Mouse (Mus musculus): Measurements from ENCODE around the gene Fscn2.
A peak's percentile ranks its signal among the peaks of the same experiment; 100 is the strongest.

Fscn2 gene

GRCm38 (mm10) chr11:120357791-120358401 lies 3.4 kb upstream of the Fscn2 start:
- DNase-seq (ENCODE audit: low read depth, low spot score): peak; percentile 64

- DNase-seq (ENCODE audit: low read depth, low spot score): no peak
These were observed 1.9 kb upstream of the Fscn2 start for GRCm38 (mm10) chr11:120359391-120359790.

GRCm38 (mm10) chr11:120360062-120360461 lies 1.3 kb upstream of the Fscn2 start:
- no peak for DNase-seq (ENCODE audit: low read depth, low spot score)

DNA sequence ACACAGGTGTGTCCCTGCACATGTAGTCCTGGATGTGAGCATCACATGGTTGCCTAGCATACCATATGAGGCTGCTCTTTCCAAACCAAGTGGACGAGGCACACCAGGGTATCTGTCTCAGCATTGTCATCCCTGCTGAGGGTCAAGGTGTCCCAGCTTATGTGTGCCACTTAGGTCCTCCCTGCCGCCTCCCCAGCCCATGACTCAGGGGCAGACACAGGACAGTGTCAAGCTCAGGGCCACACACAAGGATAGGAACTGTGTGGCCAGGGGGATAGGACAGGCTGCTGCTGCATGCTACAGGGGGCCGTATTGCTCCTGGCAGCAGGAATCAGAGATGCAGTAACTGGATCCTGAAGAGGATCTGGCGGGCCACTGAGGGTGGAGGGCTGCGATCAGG lies 579 bp upstream of the Fscn2 start:
- DNase-seq (ENCODE audit: low read depth, low spot score): no peak

- DNase-seq (ENCODE audit: low read depth, low spot score): no peak
These were observed 1.6 kb downstream of the Fscn2 start for GRCm38 (mm10) chr11:120362891-120363290.

DNA sequence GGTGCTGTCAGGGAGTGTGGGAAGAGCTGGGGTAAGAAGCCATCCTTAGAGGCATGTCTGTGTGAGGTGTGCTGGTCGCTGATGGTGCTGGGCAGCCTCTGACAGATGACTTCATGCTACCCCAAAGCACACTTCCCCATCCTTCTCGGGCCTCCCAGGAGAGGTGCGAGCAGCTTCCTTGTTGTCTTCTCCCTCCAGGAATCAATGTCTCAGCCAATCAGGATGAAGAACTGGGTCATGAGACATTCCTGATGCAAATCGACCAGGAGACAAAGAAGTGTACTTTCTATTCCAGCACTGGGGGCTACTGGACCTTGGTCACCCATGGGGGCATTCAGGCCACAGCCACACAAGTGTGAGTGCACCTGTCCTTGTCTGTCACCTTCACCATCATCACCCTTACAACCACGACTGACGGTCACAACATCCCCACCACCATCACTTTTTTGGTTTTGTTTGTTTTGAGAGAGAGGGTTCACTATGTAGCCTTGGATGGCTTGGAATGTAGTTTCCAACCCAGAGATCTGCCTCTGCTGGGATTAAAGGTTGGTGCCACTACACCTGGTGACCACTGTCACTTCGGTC lies 5.2 kb downstream of the Fscn2 start:
- no peak for DNase-seq (ENCODE audit: low read depth, low spot score)

GRCm38 (mm10) chr11:120369656-120370055 lies 8.3 kb downstream of the Fscn2 start:
- no peak for DNase-seq (ENCODE audit: low read depth, low spot score)

- DNase-seq (ENCODE audit: low read depth, low spot score): no peak
These were observed 11.7 kb downstream of the Fscn2 start for GRCm38 (mm10) chr11:120373025-120373424.

DNA sequence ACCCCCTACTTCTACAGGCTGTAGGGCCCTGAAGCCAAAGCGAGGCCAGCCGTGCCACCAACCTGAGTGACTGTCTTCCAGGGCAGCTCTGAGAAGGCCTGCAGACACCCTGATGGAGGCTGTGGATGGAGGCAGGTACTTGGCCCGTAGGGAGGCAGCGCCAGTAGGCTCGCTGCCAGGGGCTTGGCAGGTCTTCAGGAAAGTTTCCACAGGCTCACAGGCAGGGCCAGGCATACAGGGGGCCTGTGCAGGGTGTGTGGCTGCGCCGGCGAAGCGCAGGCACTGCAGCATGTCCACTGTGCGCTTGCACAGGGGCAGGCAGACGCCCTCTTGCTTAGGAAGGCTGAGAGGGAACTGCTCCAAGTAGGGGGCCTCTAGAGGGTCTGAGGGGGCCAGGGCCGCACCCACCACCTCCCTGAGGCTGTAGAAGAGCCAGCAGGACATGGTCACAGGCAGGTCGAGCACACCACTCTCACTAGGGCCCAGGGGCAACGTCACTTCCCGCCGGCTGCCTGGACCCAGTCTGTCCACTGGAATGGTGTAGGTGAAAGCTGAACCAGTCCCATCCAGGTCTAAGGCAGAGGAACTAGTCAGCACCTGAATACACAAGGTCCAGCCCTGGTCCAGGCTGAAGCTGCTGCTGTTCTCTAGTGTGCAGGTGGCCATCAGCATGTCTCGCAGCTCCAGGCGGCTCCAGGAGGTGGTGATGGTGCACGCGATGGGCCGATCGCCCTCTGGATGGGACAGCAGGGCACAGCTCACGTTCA lies 12.7 kb downstream of the Fscn2 start:
- no peak for DNase-seq (ENCODE audit: low read depth, low spot score)

DNA sequence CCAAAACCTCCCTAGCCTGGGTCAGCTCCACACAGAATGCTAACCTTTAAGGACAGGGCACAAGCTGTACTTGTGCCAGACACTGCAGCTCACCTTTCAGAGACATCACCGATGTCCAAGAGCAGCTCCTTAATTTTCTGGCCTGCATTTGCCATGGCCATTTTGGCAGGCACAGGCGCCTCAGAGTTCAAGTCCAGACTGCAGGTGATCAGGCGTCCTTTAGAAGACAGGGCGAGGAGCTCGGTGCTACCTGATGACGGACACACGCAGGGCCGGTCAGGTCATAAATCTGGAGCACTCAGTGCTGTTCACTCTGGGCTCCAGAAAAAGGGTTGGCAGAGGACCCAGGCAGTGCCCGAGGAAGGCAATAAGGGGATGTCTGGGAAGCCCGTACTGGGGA lies 14.0 kb downstream of the Fscn2 start:
- no peak for DNase-seq (ENCODE audit: low read depth, low spot score)

- DNase-seq (ENCODE audit: low read depth, low spot score): no peak
These were observed 15.2 kb downstream of the Fscn2 start for GRCm38 (mm10) chr11:120376302-120377160.

GRCm38 (mm10) chr11:120377337-120377736 lies 16.0 kb downstream of the Fscn2 start:
- DNase-seq (ENCODE audit: low read depth, low spot score): no peak

- no peak for DNase-seq (ENCODE audit: low read depth, low spot score)
These were observed 16.8 kb downstream of the Fscn2 start for GRCm38 (mm10) chr11:120378031-120378610.

GRCm38 (mm10) chr11:120378611-120379540 lies 17.5 kb downstream of the Fscn2 start, which contains the start of gene Faap100:
Gene Faap100 (minus strand): TSS chr11:120378764.
- DNase-seq (ENCODE audit: low read depth, low spot score): peak; percentile 76

DNA sequence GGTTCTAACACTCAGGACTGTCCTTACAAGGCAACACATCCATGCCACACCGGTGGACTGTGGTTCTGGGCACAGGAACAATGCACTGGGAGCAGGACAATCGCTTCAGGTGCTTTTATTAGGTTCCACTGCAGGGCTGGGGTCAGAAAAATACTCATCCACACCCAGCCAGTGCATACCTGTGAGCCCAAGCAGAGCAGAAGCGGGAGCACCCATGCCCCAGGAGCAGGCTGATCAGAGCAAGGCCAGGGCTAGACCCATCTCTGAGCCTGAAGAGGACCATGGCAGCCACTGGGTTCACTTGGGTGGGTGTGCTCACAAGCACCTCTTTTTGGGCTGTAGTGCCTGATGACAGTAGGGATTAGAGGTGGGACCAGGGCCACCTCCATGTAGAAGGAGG lies 18.9 kb downstream of the Fscn2 start:
- DNase-seq (ENCODE audit: low read depth, low spot score): no peak

DNA sequence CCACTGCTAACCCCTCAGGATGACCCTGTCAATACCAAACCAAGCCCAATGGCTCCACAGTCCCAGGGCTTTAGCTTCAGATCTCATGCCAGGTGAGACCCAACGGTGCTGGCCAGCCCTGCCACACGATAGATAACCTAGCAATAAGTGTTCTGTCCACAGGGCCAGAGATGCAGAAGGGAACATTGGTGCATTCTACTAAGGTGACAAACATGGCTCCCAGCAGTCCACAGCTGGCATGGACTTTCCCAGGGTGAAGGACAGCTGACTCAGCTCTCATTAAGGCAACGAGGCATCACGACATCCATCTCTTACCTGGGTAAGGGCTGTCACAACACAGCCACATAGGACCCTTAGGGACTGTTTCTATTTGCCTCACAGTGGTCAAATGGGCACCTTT lies 19.8 kb downstream of the Fscn2 start:
- no peak for DNase-seq (ENCODE audit: low read depth, low spot score)

GRCm38 (mm10) chr11:120382509-120382908 lies 21.2 kb downstream of the Fscn2 start:
- no peak for DNase-seq (ENCODE audit: low read depth, low spot score)

DNA sequence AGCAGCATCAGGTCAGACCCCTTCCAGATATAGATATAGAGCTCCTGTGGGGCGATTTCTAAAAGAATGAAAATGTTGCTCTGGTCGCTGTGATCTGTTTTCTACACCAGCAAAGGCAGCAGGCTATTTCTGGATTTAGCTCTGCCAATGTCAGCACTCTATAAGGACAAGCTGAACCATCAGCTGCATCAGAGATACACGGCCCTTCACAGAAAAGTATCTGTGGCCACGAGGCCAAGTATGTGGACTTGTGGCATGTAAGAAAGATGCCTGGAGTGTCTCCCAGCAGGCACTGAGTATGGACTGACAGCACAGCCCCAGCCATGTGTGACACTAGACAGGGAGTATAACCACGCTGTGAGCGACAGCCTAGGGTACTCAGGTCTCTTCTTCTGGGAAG lies 25.3 kb downstream of the Fscn2 start:
- DNase-seq (ENCODE audit: low read depth, low spot score): no peak

- no peak for DNase-seq (ENCODE audit: low read depth, low spot score)
These were observed 25.8 kb downstream of the Fscn2 start for GRCm38 (mm10) chr11:120387157-120387556.

DNA sequence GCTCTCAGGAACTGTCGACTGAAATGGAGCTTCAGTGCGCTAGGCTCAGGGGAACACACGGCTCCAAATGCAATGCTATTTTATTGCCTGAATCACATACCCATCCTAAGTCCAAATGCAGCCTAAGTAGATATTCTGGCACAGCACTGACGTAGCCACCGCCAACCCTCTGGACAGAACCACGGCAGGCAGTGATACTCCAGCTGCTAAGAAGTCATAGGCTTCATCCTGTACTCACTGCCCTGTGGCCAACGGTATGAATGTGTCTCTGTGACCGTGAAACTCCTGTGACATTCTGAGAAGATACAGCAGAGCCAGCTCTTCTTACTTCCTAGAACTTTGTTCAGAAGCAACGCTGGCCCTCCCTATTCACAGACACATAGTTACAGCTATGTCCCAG lies 27.2 kb downstream of the Fscn2 start:
- DNase-seq (ENCODE audit: low read depth, low spot score): no peak

GRCm38 (mm10) chr11:120395661-120396060 lies 34.3 kb downstream of the Fscn2 start:
- DNase-seq (ENCODE audit: low read depth, low spot score): no peak

Data from brain, embryonic 18.5 days (tissue).